Mouse (Mus musculus): ENCODE measurements around the gene Itgb1bp1.

Itgb1bp1 gene

GRCm38 (mm10) chr12:21286243-21286622 is at the start of gene Itgb1bp1:
Gene Itgb1bp1 (minus strand): TSS chr12:21286284.
- DNase-seq (ENCODE audit: low read depth), result no peak

GRCm38 (mm10) chr12:21335869-21336268 is 49.8 kb upstream of the Itgb1bp1 start:
- DNase-seq (ENCODE audit: low read depth), result no peak

GRCm38 (mm10) chr12:21333766-21334165 is 47.7 kb upstream of the Itgb1bp1 start:
- no peak for DNase-seq (ENCODE audit: low read depth)

- DNase-seq (ENCODE audit: low read depth), result no peak
Measured at GRCm38 (mm10) chr12:21333021-21333420, 46.9 kb upstream of the Itgb1bp1 start.

GRCm38 (mm10) chr12:21331711-21332110 is 45.6 kb upstream of the Itgb1bp1 start:
- no peak for DNase-seq (ENCODE audit: low read depth)

GRCm38 (mm10) chr12:21330961-21331576 is 45.0 kb upstream of the Itgb1bp1 start:
- no peak for DNase-seq (ENCODE audit: low read depth)

GRCm38 (mm10) chr12:21329661-21330400 is 43.7 kb upstream of the Itgb1bp1 start:
- no peak for DNase-seq (ENCODE audit: low read depth)

GRCm38 (mm10) chr12:21326325-21326724 is 40.2 kb upstream of the Itgb1bp1 start:
- DNase-seq (ENCODE audit: low read depth), result no peak

GRCm38 (mm10) chr12:21325266-21325665 is 39.2 kb upstream of the Itgb1bp1 start:
- DNase-seq (ENCODE audit: low read depth), result no peak

GRCm38 (mm10) chr12:21324101-21324500 is 38.0 kb upstream of the Itgb1bp1 start:
- DNase-seq (ENCODE audit: low read depth), result no peak

GRCm38 (mm10) chr12:21322856-21323255 is 36.8 kb upstream of the Itgb1bp1 start:
- DNase-seq (ENCODE audit: low read depth), result no peak

- DNase-seq (ENCODE audit: low read depth), result no peak
Measured at GRCm38 (mm10) chr12:21322296-21322695, 36.2 kb upstream of the Itgb1bp1 start.

- no peak for DNase-seq (ENCODE audit: low read depth)
Measured at GRCm38 (mm10) chr12:21321170-21321569, 35.1 kb upstream of the Itgb1bp1 start.

GRCm38 (mm10) chr12:21320317-21320716 is 34.2 kb upstream of the Itgb1bp1 start:
- DNase-seq (ENCODE audit: low read depth), result no peak

- peak; percentile 23 for DNase-seq (ENCODE audit: low read depth)
Measured at GRCm38 (mm10) chr12:21318143-21318895, 32.2 kb upstream of the Itgb1bp1 start.

GRCm38 (mm10) chr12:21316869-21317265 is 30.8 kb upstream of the Itgb1bp1 start:
- DNase-seq (ENCODE audit: low read depth), result peak; percentile 46

- peak; percentile 55 for DNase-seq (ENCODE audit: low read depth)
Measured at GRCm38 (mm10) chr12:21315923-21316868, 30.1 kb upstream of the Itgb1bp1 start, which contains the start of gene Iah1. Gene Iah1 (plus strand): TSS chr12:21316389.

- DNase-seq (ENCODE audit: low read depth), result no peak
Measured at GRCm38 (mm10) chr12:21312201-21312600, 26.1 kb upstream of the Itgb1bp1 start.

- DNase-seq (ENCODE audit: low read depth), result no peak
Measured at GRCm38 (mm10) chr12:21306721-21307120, 20.6 kb upstream of the Itgb1bp1 start.

GRCm38 (mm10) chr12:21305741-21306140 is 19.7 kb upstream of the Itgb1bp1 start:
- no peak for DNase-seq (ENCODE audit: low read depth)

- no peak for DNase-seq (ENCODE audit: low read depth)
Measured at GRCm38 (mm10) chr12:21302361-21302783, 16.3 kb upstream of the Itgb1bp1 start.

GRCm38 (mm10) chr12:21301932-21302331 is 15.8 kb upstream of the Itgb1bp1 start:
- DNase-seq (ENCODE audit: low read depth), result no peak

Data from fibroblast of lung, adult 2 months (primary cell).